Mouse (Mus musculus): ENCODE measurements around the gene Ess2.

- TF ChIP-seq TAL1 (IDR thresholded peaks at IDR 0.05; ENCODE audit: low read length) (no peak), GATA1 (IDR thresholded peaks at IDR 0.05; ENCODE audit: low read length) (no peak)
These were observed 54.0 kb downstream of the Ess2 start for GRCm38 (mm10) chr16:17857157-17857556.

Data from erythroblast, embryonic 14.5 days (primary cell).